Mouse (Mus musculus) cerebellum, adult 11-12 months (tissue): ENCODE data around the gene Tnni3k.
A peak's percentile ranks its signal among the peaks of the same experiment; 100 is the strongest.
"Not testable (repeated sequence)": the region's sequence is repeated elsewhere in the genome, so short reads cannot be mapped to it uniquely, and the experiment has no call there.

Experiments used
- DNase-seq: peaks from one replicate; pipeline ENCODE4 v3.0.0; 2022

The Tnni3k gene

GRCm38 (mm10) chr3:154824713-154825112 lies 230.5 kb downstream of the Tnni3k start:
- no peak for DNase-seq

DNA sequence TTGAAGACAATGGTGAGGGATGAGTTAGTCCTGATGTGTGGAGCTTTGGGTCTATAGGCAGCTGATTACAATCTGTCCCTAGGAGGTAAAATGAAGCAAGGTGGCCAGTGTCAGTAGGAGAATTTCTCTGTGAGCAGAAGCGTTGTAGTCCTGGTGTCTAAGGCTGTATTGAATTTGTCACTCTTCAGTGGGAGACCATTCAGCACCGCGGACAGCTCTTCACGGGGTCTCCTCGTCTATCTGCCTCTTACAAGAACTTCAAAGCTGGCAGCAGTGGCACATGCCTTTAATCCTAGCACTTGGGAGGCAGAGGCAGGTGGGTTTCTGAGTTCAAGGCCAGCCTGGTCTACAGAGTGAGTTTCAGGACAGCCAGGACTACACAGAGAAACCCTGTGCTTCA lies 235.5 kb downstream of the Tnni3k start:
- not testable (repeated sequence) for DNase-seq

- DNase-seq = peak; percentile 11
These were observed 237.5 kb downstream of the Tnni3k start for GRCm38 (mm10) chr3:154817732-154818131.

GRCm38 (mm10) chr3:154816801-154817625 lies 238.2 kb downstream of the Tnni3k start:
- DNase-seq = no peak

- DNase-seq = no peak
These were observed 239.0 kb downstream of the Tnni3k start for GRCm38 (mm10) chr3:154816231-154816630.

- no peak for DNase-seq
These were observed 239.6 kb downstream of the Tnni3k start for GRCm38 (mm10) chr3:154815606-154816005.

- DNase-seq = no peak
These were observed 242.3 kb downstream of the Tnni3k start for GRCm38 (mm10) chr3:154812893-154813292.

- no peak for DNase-seq
These were observed 243.4 kb downstream of the Tnni3k start for GRCm38 (mm10) chr3:154811833-154812232.

GRCm38 (mm10) chr3:154811281-154811680 lies 243.9 kb downstream of the Tnni3k start:
- no peak for DNase-seq

- no peak for DNase-seq
These were observed 244.8 kb downstream of the Tnni3k start for GRCm38 (mm10) chr3:154810273-154810870.

DNA sequence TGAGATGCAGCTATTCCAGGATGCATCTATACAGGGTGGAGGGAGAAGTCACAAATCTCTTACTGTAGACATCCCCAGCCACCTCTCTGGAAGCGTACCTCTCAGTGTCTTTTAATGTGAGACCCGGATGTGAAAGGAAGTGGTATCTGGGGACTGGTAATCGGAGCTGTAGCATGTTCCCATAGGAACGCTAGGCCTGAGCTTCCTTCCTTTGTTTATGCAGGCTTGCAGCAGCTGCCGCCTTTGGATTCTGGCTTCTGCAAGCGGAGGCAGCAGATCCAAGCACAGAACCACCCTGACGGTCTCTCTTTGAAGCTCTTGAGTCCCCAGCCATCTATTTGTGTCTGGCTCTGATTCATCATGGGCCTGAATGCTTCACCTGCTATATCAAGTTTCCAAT lies 248.6 kb downstream of the Tnni3k start:
- no peak for DNase-seq

DNA sequence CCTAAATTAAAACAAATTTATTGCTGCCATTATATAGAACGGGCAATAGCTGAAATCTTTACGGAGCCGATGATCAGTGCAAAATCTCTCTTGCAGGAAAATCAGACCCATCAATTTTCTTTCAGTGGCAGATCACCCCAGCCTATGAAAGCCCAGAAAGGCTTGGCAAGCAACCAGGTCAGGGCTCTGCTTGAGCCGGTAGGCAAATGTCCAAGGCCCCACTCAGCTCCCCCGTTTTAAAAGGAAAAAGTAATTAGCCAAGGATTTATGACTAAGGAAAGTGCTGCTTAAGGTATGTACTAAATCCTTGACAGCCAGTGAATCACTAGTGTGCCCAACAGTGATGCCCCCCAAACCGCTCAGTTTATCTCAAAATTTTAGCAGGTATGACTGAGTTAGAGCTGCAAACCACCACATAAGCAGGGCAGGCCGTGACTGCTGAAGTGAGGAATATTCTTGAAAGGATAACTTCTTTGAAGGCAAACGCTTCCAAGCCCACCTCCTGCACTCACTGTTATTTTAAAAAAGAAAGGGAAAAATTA lies 254.2 kb downstream of the Tnni3k start:
- DNase-seq = no peak

GRCm38 (mm10) chr3:154800454-154800853 lies 254.8 kb downstream of the Tnni3k start:
- DNase-seq = no peak

DNA sequence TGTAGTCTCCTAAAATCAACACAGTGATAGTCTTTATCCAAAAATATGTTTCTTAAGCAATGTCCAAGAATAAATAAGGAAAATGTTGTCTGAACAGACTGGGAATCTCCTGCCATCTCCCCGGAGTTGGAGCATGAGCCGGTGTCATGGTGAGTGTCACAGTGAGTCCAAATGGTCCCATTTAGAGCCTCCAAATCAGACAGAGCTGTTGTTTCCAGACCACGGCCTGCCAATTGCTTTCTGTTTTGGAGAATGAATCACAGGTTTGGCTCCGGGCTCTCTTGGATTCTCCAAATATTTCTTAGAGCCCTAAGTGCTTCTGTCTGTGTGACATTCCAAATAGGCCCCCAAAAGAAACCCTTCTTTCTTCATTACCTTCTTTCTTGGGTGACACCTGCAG lies 256.4 kb downstream of the Tnni3k start:
- DNase-seq = no peak

GRCm38 (mm10) chr3:154793571-154793970 lies 261.6 kb downstream of the Tnni3k start:
- DNase-seq = no peak

DNA sequence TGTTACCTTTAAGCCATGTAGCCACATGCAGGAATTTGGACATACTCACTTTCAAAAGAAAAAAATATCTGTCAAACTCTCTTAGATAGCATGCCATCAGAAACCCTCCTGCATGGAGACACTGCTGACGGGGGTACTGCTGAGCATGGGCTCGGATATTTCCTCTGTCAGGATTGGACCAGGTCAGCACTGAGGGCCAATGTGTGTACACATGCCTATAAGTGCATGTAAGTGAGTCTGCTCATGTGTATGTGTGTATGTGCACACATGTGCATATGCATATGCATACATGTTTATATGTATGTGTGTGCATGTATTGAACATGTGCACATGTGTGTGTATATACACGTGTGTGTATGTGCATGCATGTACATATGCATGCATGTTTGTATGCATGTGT lies 267.6 kb downstream of the Tnni3k start:
- no peak for DNase-seq

GRCm38 (mm10) chr3:154786354-154786753 lies 268.9 kb downstream of the Tnni3k start:
- DNase-seq = no peak

DNA sequence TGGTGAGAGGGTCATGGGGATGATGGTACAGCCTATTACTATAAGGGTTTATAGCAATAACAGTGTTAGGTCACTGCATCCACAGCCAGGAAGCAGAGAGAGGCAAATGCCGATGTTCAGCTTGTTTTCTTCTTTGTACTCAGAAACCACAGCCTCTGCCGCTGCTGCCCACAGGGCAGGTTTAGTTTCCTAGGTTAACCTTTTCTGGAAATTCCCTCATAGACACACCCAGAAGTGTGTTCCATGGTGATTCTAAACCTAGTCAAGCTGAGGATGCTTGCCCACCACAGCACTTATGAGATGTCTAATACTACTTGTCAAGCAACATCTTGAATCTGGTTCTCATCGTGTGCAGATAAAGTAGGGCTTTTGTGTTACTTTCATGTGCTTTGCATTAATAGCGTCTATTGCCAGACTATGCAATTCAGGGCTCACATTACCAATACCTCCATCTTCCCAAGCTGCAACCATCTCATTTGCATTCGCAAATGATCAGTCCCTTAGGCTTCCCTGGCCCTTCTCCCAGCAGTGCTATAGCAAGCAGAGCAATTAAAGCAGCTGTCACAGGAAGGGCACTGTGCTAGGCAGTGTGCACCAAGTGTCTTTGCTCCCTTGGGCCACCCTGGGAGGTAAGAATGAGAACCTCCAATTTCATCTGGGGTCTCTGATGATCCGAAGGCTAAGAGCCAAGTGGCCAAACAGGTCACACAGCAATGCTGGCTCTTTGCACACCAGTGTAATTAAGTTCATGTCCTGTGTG lies 276.2 kb downstream of the Tnni3k start:
- DNase-seq = no peak

GRCm38 (mm10) chr3:154771651-154772050 lies 283.6 kb downstream of the Tnni3k start:
- DNase-seq = no peak

- DNase-seq = no peak
These were observed 288.9 kb downstream of the Tnni3k start for GRCm38 (mm10) chr3:154766321-154766720.

GRCm38 (mm10) chr3:154764115-154764514 lies 291.1 kb downstream of the Tnni3k start:
- no peak for DNase-seq

- no peak for DNase-seq
These were observed 291.8 kb downstream of the Tnni3k start for GRCm38 (mm10) chr3:154763374-154763773.

- no peak for DNase-seq
These were observed 294.1 kb downstream of the Tnni3k start for GRCm38 (mm10) chr3:154761108-154761507.
